Mouse (Mus musculus) C2C12 (cell line): ENCODE results near the gene Dnah6.

Experiments
- CTCF ChIP-seq: IDR thresholded peaks from one replicate; pipeline ENCODE4 v1.5.1; 2011; ENCODE audit not compliant: control insufficient read depth, insufficient read depth, insufficient read length
- USF1 ChIP-seq: IDR thresholded peaks from one replicate; pipeline ENCODE4 v1.6.1; 2011; ENCODE audit warnings: low read depth, mild to moderate bottlenecking, control low read depth, moderate library complexity

- TF ChIP-seq CTCF (no peak), USF1 (no peak)
These were observed 219.1 kb downstream of the Dnah6 start for GRCm38 (mm10) chr6:73002391-73002790.
